Mouse (Mus musculus) 416B (cell line): Measurements from ENCODE around the gene Rasgrp1.

ENCODE experiments used
- DNase-seq: peaks from one replicate; pipeline ENCODE4 v3.0.0; 2011; ENCODE audit warnings: low read depth

The Rasgrp1 gene

DNA sequence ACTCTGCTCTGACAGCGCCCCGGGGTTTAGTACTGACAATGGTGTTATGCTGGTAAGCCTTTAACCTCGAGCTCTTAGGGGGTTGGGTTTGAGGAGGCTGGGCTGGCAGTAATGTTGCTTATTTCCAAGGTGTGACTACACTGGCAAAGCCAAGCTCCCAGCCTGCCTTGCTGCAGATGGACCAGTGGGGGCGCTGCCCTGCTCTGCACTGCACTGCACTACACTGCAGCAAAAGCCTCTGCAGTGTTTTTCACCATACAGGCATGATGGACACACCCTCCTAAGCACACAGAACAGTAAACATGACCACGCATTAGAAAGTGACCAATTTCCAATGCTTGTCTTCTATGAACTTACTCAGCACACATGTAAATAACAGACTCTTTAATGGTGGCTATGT is 11.2 kb downstream of the Rasgrp1 start:
- DNase-seq = peak; percentile 6

- no peak for DNase-seq
Measured at GRCm38 (mm10) chr2:117328521-117329285, 14.1 kb downstream of the Rasgrp1 start.

DNA sequence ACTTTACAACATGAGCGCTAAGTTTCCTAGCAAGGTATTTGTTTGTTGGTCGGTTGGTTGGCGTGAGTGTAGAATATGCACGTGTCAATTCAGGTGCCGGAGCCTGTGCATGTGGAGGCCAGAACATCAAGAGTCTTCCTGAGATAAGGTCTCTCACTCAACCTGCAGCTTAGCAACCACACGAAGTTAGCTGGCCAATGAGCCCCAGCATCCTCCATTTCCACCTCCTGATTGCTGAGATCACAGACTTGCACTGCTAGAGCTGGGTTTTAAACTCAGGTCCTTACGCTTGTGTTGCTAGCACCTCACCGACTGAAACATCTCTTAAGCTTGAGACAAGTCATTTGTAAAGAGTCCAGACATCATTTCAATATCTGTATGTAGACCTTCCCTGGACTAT is 20.4 kb downstream of the Rasgrp1 start:
- DNase-seq = no peak

DNA sequence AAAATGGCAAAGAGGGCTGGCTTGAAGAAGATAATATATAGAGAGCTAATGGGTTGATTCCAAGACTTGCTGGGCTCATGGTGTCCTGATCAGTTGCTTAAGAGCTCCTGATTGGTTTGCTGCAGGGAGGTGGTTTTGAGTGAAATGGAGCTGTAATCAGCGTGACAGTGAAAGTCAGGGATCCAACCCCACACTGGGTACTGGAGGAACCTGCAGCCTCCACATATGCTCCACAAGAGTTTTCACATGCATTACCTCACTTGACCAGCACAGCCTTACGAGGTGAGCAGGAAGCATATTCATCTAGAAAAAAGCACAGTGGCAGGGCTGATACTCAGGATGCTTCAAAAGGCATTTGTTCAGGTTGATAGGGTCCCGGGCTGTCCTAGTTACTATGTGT is 21.6 kb downstream of the Rasgrp1 start:
- DNase-seq = no peak

DNA sequence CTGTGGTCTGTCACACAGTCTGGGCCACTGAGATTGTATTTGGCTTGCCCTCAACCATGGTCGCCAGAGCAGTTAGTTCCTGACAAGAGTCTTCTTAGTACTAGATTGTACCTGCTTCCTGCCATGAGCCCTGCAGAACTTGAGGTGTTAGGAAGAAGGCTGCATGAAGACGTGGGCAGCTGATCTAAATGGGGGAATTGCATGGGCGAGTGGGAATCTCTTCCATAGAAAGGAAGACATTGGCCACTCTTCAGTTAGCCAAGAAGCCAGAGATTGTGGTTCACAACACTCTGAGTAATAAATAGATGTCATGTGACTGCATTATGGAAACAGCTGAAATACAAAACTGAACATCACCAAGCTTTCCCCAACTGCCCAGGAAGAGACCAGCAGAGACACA is 23.8 kb downstream of the Rasgrp1 start:
- no peak for DNase-seq

GRCm38 (mm10) chr2:117313586-117314235 is 29.1 kb downstream of the Rasgrp1 start:
- no peak for DNase-seq

GRCm38 (mm10) chr2:117312441-117312895 is 30.3 kb downstream of the Rasgrp1 start:
- no peak for DNase-seq

- DNase-seq = no peak
Measured at GRCm38 (mm10) chr2:117312030-117312429, 30.8 kb downstream of the Rasgrp1 start.

- no peak for DNase-seq
Measured at GRCm38 (mm10) chr2:117311349-117311748, 31.5 kb downstream of the Rasgrp1 start.

DNA sequence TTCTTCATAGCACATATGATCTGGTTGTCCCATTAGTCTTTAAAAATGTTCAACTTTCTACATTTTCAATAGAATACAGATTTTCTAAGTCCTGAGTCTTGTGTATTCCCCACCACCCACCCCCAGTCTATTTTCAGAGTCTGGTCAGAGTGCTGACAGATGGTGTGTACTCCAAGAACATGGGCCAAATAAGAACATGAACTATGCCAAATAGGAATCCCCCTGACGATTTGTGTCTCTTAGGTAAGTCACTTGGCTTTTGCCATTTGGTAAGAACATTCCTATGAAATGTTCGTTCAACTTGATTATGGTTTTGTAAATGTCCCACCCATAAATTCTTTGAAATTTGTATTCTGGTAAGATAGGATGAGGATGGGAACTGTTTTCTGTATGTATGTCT is 33.8 kb downstream of the Rasgrp1 start:
- DNase-seq = no peak

DNA sequence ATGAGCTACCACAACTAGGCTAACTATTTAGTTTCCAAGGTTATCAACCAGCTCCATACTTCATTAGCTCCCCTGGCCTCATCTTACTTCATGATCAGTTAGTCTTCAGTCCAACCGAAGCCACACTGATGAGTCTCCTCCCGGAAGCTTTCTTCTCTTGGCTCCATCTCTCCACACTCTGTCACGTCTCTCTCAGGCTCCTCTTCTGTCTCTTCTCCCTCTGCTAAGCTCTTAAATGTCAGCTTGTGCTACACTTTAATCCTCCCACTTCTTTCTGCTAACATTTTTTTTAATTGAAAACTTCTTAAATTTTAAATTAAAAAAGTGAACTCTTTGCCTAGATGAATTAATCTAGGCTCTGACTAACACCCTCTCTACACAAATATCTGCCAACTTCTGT is 34.8 kb downstream of the Rasgrp1 start:
- no peak for DNase-seq

DNA sequence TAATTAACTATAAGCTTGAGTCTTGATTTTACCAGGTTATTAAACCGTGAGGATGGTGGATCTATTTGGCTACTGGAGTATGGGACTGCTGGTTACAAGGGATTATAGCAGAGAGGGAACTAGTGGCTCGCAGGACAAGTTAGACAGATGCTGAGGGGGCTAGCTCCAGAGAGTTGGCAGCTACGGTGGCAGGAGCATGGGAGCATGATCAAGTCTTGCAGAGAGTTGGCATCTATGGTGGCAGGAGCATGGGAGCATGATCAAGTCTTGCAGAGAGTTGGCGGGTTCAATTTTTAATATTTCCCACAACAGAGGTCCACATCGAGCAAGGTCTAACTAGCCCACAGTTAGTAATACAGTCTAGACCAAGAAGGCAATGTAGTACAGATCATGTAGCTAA is 37.9 kb downstream of the Rasgrp1 start:
- no peak for DNase-seq

DNA sequence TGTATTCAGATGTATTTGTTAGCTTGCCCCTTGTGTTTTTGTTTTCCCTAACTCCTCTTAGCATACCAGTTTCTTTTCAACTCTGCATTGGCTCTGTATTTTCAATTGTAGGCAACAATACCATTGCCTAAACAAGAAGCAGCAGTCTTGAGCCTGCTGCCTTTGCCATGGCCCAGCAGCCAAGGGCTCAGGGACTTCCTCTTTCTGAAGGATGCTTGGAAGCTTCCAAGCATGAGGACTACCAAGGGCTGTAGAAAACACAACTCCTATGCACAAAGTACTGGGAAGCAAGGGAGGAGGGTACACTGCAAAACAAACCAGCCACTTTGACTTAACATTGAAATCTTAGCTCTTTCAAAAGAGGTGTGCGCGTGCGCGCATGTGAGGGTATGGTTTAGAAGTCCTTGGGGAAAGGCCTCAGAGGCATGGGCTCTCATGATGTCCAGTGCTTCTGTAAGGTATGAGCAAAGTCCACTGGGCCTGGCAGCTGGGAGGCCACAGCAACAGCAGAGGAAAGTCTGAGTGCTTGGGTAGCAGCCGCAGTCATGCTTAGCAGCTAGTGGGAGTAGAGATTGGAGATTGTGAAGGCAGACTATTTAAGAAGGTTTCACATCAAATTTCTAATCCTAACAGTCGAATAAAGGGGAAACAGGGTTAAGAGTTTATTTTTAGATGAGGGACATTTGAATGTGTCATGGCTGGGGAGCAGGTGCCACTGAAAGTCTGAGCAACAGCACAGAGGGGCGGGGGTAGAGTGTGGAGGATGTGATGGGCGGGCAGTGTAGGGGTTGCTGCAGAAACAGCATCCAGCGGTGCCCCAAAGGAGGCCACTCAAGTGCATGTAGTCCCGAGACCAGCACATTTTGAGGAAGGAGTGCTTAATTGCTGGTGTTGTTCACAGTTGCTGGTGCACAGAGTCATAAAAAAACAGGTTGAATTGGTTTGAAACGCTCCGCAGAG is 39.1 kb downstream of the Rasgrp1 start:
- DNase-seq = no peak

DNA sequence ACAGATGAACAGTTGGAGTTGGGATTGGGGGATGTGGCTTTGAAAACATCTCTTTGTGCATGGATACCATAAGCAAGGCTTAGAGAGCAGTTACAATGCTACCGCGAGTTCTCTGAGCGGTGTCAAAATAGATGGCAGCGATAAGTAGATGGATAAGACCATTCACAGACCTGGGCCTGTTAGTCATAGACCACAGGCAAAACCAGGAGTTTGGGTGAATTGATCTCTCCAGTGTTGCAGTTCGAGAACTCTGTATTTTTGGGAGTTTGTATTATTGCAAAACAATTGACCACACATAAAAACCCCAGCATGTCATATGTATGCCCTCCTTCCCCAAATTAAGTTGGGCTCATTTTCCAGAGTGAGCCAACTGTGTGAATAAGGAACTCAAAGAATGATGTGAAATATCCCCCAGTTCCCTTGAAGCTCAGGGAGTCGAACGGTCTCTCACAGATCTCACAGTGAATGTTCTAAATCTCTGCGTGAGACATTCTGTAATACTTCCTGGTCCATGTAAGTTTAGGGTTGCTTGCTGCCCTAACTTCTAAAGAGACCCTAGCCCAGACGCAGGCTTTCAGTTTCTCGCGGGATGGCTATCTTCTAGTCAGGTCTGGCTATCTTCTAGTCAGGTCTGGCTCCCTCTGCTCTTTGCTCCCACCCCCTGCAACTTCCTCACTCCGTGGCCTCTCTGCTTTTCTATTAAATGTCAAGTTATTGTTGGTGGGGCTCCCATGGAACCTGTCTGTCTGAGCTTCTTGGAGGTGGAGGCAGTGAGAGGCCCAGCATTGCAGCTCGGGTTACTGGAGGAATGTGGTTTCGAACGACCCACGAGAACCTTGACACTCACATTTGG is 43.0 kb downstream of the Rasgrp1 start:
- DNase-seq = peak; percentile 62

- DNase-seq = no peak
Measured at GRCm38 (mm10) chr2:117288291-117288690, 54.5 kb downstream of the Rasgrp1 start.

DNA sequence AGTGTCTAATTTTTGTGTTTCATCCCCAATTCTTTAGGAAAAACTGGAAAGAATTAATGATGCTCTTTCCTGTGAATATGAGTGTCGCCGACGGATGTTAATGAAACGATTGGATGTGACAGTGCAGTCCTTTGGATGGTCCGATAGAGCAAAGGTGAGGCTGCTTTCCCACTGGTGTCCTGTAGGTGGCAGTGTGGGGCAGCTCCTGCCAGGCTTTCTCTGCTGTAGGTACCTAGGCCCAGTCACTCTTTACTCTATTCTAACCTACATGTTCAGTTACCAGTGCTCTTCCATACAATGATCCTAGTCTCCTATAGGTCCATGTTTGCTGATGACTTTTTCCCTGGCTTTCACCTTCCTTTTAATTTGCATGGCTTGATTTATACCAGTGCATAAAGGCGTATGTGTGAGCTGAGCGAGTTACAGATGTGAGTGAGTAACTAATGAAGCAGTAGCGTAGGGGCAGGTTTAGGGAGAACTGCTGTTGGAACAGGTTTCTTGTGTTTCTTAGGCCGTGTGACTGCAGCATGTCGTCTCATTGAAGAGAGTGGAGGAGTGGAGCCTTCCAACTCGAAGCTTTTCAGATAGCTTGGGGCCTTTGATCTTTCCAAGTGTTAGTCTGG is 78.9 kb downstream of the Rasgrp1 start:
- DNase-seq = peak; percentile 48

DNA sequence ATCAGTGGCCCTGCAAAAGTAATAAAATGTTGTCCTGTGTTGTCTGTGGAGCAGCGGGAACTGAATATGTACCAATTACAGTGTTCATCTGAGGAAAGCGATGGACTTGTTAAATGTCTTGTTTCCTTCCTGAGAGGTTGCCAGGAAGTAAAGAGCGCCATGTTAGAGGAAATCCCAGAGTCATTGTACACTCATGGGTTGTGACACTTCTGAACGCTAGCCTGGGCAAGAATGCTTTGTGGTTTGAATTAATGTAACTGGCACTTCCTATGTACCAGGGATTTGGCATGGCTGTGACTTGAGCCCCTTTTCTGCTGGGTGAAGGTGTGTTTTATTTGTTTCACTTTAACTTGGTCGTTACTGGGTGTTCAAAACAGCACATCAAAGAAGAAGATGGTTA is 80.6 kb downstream of the Rasgrp1 start:
- peak; percentile 71 for DNase-seq

DNA sequence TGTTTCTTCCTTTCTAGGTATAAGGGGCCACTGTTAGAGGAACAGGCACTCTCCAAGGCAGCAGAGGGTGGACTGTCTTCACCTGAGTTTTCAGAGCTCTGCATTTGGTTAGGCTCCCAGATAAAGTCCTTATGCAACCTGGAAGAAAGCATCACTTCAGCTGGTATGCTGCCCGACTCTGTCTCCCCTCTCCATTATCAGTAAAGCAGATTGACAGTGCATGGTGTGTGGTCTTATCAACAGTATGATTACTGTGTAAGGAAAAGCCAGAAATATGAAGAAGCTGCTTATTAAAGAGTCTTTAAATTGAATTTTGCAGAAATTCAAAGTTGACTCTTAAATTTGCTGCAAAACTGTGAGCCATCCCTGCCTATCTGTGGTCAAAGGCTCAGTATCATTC is 85.2 kb downstream of the Rasgrp1 start:
- no peak for DNase-seq

GRCm38 (mm10) chr2:117255415-117255814 is 87.4 kb downstream of the Rasgrp1 start:
- DNase-seq = peak; percentile 39

- DNase-seq = no peak
Measured at GRCm38 (mm10) chr2:117250001-117250510, 92.7 kb downstream of the Rasgrp1 start.
